Mouse (Mus musculus) layer of hippocampus, adult 2 months (tissue): ENCODE measurements at regions not wholly inside any gene's neighbourhood (a gene's known extent, or its start where the extent isn't known, plus 50 kb on each side); places are given as distances from the start of the nearest gene placed in this dataset.

ENCODE experiments used
- DNase-seq, 2 experiments: peaks; one replicate each; pipeline ENCODE4 v3.0.0; 2022; ENCODE audit warnings: low spot score in 2 of 2
- H3K27ac ChIP-seq: fragments of 200-600 bp; 2 replicates; pipeline ENCODE4 v1.8.1; 2022
- H3K4me3 ChIP-seq: fragments of 200-600 bp; 2 replicates; pipeline ENCODE4 v1.8.1; 2022; ENCODE audit warnings: mild to moderate bottlenecking
- CTCF ChIP-seq: fragments of 200-600 bp; conservative IDR thresholded peaks from 2 replicates; pipeline ENCODE4 v1.8.1; 2022; ENCODE audit warnings: antibody characterized with exemption, mild to moderate bottlenecking, moderate library complexity

DNA sequence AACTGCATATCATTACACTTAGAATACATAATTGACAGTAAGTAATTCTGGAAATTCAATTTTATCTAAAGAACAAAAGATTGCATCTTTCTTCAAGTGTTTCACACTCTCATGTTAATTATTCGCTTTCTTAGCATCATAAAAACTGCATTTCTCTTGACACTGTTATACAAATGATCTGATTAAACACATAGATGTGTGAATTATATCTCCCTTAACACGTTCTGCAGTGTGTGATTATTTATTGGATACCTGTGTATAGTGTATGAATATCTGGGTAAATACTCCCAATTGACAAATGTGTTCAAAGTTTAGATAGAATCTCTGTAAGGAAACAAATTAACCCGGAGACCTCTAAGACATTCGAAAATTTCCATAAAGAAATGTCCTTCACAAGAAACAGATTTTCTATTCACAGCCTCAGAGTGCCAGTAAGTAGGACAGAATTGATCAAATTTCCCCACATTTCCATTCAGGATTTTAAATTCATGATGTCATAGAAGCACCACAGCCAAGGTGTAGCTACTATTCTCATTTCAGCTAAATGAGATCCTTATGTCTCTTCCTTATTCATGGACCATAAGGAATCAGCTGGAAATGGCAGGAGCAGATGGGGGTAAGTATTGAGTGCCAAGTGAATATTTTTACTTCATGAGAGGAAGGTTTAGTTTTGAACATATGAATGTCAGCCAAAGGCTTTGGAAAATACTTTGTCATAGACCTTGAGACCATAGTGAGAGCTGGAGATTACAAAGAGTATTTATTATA is 2231.6 kb downstream of the Pcdh9 start:
- DNase-seq: peak in 1 of 2 experiments; percentile 1
- H3K27ac ChIP-seq: no peak overlapping the region
- no peak overlapping the region for H3K4me3 ChIP-seq
- no peak for TF ChIP-seq CTCF

DNA sequence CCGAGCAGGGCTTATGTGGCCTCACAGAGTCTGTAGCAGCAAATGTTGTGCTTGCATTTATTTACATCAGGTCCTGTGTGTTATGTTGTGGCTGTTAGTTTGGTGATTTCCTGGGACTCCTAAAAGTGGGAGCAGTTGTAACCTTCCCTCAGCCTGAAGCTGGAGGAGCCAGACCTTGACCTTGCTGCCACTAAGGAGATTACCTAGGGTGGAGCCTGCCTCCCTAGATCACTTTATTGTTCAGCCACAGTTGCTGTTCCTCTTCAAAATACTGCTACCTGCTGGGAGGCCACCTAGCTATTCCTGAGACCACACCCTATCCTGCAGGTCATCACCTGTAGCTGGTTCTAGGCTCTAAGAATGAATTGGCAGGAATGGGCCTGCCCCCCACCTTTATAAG is 2234.5 kb downstream of the Pcdh9 start:
- no peak overlapping the region for H3K4me3 ChIP-seq
- no peak for DNase-seq
- no peak overlapping the region for H3K27ac ChIP-seq
- no peak for TF ChIP-seq CTCF

DNA sequence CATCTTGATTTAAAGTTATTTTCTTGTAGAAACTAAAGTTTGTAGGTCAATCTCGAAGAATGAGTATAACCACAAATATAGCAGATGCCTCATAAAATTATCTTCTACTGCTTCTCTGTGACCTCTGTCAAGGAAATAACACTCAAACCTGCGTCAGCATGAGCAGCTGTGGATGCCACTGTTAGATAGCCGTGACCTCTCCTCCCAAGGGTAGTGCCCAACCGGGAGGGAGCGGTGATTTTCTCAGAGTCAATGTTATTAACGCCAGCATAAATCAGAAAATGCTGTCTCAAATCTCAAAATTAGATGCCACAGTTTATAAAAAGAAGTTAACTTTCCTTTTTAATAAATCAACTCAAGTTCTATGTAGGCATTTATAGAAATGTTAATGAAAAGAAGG is 2259.5 kb downstream of the Pcdh9 start:
- no peak for DNase-seq
- no peak overlapping the region for H3K27ac ChIP-seq
- no peak for TF ChIP-seq CTCF
- H3K4me3 ChIP-seq: no peak overlapping the region

DNA sequence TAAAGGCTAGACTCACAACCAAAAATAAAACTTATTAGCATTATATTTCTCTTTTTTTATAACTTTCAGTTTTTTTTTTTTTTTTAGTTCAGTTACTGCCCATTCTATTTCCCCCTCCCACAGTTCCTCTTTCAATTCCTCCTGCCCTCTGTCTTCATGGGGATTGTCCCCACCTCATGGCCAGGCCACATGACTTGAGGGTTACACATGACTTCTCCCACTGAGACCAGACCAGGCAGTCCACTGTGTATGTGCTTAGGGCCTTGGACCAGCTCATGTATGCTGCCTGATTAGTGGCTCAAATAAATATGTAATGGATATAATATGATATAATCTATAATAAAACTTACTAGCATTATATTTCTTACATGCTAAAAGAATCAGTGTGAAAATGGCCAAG is 2276.1 kb downstream of the Pcdh9 start:
- no peak for DNase-seq
- no peak overlapping the region for H3K4me3 ChIP-seq
- no peak overlapping the region for H3K27ac ChIP-seq
- TF ChIP-seq CTCF: no peak

DNA sequence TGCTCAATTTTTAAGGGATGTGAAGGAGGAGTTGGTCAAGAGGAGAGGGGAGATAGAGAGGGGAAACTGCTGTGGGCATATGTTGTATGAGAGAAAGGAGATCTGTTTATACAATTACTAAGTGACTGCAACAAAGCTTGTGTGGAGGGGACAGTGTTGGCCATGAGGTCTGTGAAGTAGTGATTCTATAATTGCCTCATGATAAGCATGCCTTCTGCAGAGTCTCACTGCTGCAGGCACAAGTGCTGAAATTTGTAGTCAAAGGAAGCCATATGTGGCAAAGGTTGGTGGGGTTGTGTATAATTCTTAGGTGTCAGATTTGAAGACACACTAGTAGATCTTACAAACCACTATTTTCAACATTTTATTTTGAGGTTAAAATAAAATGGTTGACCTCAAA is 2285.9 kb downstream of the Pcdh9 start:
- DNase-seq: no peak

DNA sequence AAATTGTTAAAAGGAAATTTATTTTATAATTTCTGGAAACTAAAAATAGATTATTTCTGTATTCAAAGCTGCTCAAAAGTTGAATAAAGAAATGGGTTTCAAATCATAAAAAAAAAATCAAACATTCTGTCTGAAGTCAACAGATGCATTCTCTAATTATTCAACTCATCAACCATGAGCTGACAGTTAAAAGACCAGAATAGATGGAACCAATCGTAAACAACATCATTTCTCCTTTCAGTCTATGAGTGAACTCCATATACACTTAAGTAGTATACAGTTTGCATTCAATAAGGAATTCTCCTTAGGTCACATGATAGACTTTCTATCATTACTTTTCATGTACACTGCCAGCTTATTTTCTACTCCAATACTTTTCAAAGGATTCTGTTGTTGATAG is 2308.0 kb downstream of the Pcdh9 start:
- Histone ChIP-seq H3K27ac (no peak overlapping the region), H3K4me3 (no peak overlapping the region)
- no peak for TF ChIP-seq CTCF
- DNase-seq: no peak

More for the DNA sequence above, 2285.9 kb downstream of the Pcdh9 start:
- no peak overlapping the region for H3K4me3 ChIP-seq
- no peak for TF ChIP-seq CTCF
- H3K27ac ChIP-seq: no peak overlapping the region

DNA sequence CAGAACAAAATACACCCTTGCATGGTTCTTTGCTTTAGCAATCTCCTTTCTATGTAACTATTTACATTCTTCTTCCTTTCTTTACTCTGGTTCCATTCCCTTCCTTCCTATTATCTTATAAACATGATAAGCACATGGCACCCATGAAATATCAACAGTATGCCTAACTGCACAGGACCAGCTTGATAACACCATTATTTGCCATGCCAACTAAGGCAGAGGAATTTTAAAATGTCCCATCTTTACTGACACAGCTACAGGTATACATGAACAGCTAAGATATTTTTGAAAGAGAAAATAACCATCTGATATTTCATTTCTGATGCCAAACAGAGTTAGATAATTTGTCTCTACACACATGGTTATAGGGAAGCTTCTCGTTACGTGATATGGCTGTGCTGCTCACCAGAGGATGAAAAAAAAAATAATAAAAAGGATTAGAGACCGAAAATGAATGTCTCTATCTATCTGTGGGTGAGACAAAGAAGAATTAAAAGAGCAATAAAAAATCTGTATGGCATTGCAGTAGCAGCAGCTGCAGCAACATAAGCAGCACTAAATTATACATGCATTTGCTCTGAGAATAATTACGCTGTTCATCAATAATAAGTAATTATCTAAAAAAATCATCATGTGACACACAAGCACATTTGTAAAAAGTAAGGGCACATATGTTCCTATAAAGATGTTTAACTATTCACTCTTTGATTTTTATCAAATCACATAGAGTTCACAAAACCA is 2308.6 kb downstream of the Pcdh9 start:
- peak in 1 of 2 experiments; percentile 4 for DNase-seq
- TF ChIP-seq CTCF: no peak
- no peak overlapping the region for H3K27ac ChIP-seq
- H3K4me3 ChIP-seq: no peak overlapping the region

DNA sequence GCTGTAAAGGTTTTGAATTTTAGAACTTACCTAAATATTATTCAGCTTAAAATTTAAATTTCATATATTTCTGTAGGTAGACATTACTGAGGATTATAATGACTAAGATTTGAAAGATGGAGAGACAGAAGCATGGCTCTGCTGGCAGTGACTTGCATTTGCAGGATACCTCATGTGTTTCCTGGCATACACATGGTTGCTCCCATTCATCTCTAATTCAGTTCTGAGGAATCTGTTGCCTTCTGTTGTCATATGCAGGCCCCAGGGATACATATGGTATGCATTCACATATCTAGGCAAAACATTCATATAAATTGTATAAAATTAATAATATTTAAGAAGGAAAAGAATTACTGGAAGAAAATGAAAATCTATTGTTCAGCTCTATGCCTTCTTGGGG is 2321.4 kb downstream of the Pcdh9 start:
- no peak for TF ChIP-seq CTCF
- no peak overlapping the region for H3K27ac ChIP-seq
- H3K4me3 ChIP-seq: no peak overlapping the region
- DNase-seq: no peak

DNA sequence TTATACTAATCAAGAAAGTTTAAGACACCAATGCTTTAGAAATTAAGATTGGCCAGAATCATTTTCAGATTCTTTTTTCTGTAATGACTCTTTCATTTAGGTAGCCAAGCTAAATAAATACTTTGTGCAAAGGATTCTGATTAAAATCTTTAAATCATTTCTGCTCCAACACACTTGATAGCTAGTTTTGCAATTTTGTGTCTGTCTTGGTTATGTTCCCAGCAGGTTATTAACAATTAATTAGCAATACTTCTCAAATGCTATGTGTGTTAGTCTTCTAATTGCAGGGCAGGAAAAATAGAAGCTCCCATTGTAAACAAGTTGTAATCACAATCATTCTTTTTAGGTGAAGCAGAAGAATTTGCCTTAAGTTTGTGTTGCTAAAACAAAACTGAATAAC is 2351.3 kb downstream of the Pcdh9 start:
- DNase-seq: no peak
- Histone ChIP-seq H3K4me3 (no peak overlapping the region), H3K27ac (no peak overlapping the region)
- TF ChIP-seq CTCF: no peak

DNA sequence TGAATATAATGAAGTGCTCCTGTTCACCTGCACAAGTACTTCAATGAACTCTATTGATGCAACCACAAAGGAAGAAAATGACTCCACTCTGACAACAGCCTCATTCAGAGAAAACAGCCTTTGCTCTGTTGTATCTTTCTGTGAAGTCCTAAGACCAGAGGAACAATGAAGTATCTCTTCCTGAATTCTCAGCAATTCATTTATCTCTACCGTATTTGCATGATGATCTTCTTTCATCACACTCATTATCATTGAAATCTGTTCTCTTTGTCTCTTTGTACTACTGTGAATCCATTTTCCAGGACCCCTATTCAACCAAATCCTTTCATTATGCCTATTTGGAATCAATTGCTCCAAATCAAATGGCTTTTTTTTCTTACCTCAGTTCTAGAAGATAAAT is 2355.5 kb downstream of the Pcdh9 start:
- Histone ChIP-seq H3K4me3 (no peak overlapping the region), H3K27ac (no peak overlapping the region)
- TF ChIP-seq CTCF: no peak
- no peak for DNase-seq

DNA sequence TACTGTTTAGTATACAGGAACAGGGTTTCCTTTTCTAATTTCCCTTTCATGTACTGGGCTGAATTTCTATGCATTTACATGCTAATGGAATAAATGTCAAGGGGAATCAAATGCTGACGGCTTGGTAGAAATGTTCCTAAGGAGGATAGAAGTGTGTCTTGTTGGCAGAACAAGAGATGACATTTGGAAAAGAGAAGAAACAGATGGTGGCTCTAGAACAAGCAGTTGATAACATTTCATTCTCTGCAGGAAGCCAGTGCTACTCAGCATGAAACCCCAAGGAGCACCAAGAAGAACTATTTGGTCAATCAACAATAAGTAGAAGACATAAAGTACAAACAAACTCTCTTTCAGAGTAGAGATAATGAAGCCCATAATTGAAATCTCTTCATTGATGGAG is 2392.0 kb downstream of the Pcdh9 start:
- Histone ChIP-seq H3K27ac (no peak overlapping the region), H3K4me3 (no peak overlapping the region)
- DNase-seq: no peak
- TF ChIP-seq CTCF: no peak

DNA sequence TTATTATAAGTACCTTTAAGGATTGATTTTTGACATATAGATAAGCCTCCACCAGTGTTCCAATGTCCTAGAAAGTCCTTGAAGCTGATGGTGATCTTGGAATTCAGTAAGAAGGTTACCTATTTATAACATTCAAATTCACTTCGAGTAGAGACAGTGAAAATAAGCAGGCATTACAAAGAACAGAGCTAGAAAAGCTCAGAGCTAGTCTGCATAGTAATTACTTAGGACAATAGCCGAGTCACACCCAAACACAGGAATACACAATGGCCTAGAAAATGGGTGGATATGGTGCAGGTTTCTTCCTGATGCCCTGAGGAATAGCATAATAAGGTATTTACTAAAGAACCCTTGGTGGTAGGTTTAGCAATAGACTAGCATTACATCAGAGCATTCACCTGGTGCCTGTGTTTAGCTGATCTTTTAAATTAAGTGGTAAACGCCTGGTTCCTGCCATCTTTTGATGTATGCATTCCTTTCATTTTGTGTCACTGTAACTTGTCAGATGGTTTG is 2412.1 kb downstream of the Pcdh9 start:
- Histone ChIP-seq H3K4me3 (no peak overlapping the region), H3K27ac (no peak overlapping the region)
- TF ChIP-seq CTCF: no peak
- no peak for DNase-seq

DNA sequence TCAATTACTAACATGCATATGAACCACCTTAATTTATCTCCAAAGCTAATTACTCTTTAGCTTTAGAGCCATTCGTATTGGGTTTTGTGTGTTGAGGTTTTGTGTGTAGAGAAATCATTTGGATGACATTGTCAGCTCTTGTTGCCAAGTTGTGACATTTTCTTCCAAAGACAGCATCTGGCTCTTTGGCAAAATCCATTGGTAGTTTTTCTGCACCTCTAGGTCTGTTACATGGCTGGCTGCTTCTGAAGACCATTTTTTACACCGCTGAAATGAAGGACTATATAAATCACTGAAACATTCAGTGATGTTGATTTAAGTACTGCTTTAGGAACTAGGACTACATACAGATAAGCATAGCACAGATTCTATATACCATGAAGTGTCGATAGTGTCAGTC is 2426.6 kb downstream of the Pcdh9 start:
- Histone ChIP-seq H3K4me3 (no peak overlapping the region), H3K27ac (no peak overlapping the region)
- TF ChIP-seq CTCF: no peak
- peak; percentile 10 to 38 for DNase-seq

DNA sequence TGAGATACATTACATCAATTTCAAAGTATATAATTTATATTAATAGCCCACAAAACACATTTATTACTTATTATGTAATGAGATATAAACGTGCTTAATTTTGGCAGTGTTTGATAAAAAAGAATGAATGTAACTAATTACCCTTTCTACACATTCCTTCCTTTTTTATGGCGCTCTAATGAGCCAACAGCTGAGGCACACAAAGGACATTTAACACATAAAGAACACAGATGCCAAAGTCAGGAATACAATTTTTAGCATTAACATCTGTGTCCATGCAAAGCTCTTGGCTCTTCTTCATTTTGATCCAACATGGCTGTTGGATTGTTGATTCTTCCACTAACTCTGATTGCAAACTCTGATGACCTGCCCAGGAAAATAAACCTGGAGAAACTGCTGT is 2427.8 kb downstream of the Pcdh9 start:
- no peak for TF ChIP-seq CTCF
- Histone ChIP-seq H3K27ac (no peak overlapping the region), H3K4me3 (no peak overlapping the region)
- no peak for DNase-seq
